Mouse (Mus musculus): ENCODE data around the gene Fbxl5. TPM values are rescaled to one million over a fixed set of nuclear protein-coding genes. Genes with fewer than 3 reads are reported as not detected.

The Fbxl5 gene
- total and polyA plus RNA-seq, 3 experiments, result 20.1 to 39.0 (median 32.6) TPM

- Histone ChIP-seq H3K79me2 (replicated peaks; ENCODE audit: control insufficient read depth, insufficient read depth, low read length) (0 out of 2 replicates have a peak, but pooled peaks cover 1% of the 10 kb centered on the region), H3K4me3 (no peak overlapping the region), H3K9ac (ENCODE audit: low read depth, low read length) (no peak overlapping the region), H3K4me1 (ENCODE audit: control insufficient read depth, insufficient read depth, low read length) (no peaks in the 10 kb centered on the region), H3K36me3 (ENCODE audit: control insufficient read depth, insufficient read depth, low read length) (no peaks in the 10 kb centered on the region; the same call in 1 of the 2 replicates), H3K27me3 (ENCODE audit: control insufficient read depth, insufficient read depth, low read length) (no peaks in the 10 kb centered on the region), H3K27ac (no peak overlapping the region)
- TF ChIP-seq POLR2A (IDR thresholded peaks at IDR 0.05; ENCODE audit: insufficient read depth, low read depth, low read length) (no peak), EP300 (IDR thresholded peaks at IDR 0.05; ENCODE audit: insufficient read depth, low read depth, low read length) (no peak), CTCF (IDR thresholded peaks at IDR 0.05) (no peak)
- WGBS, result 84% methylated on average over 4 of the region's 4 CpGs
- intact Hi-C loops (cut with DNase I), result no loop called here
- no peak for DNase-seq
Observed at GRCm38 (mm10) chr5:43748039-43748438, 73.4 kb downstream of the Fbxl5 start.

- H3K79me2 ChIP-seq (replicated peaks; ENCODE audit: control insufficient read depth, insufficient read depth, low read length), result 0 out of 2 replicates have a peak, but pooled peaks cover 1% of the 10 kb centered on the region
- H3K27ac ChIP-seq, result no peak overlapping the region
- H3K4me1 ChIP-seq (ENCODE audit: control insufficient read depth, insufficient read depth, low read length), result no peaks in the 10 kb centered on the region
- H3K36me3 ChIP-seq (ENCODE audit: control insufficient read depth, insufficient read depth, low read length), result peaks cover 3% of the 10 kb centered on the region
- H3K27me3 ChIP-seq (ENCODE audit: control insufficient read depth, insufficient read depth, low read length), result no peaks in the 10 kb centered on the region
- DNase-seq, result no peak
- intact Hi-C loops (cut with DNase I), result no loop called here
- TF ChIP-seq EP300 (IDR thresholded peaks at IDR 0.05; ENCODE audit: insufficient read depth, low read depth, low read length) (no peak), POLR2A (IDR thresholded peaks at IDR 0.05; ENCODE audit: insufficient read depth, low read depth, low read length) (no peak)
- WGBS, result 73% methylated on average over 5 of the region's 5 CpGs
- H3K4me3 ChIP-seq, result no peak overlapping the region
- H3K9ac ChIP-seq (ENCODE audit: low read depth, low read length), result no peak overlapping the region
Observed at GRCm38 (mm10) chr5:43745156-43745555, 76.3 kb downstream of the Fbxl5 start.

GRCm38 (mm10) chr5:43744187-43744586 lies 77.3 kb downstream of the Fbxl5 start:
- TF ChIP-seq POLR2A (IDR thresholded peaks at IDR 0.05; ENCODE audit: insufficient read depth, low read depth, low read length) (no peak), CTCF (IDR thresholded peaks at IDR 0.05) (no peak), EP300 (IDR thresholded peaks at IDR 0.05; ENCODE audit: insufficient read depth, low read depth, low read length) (no peak)
- intact Hi-C loops (cut with DNase I), result no loop called here
- no peak overlapping the region for H3K27ac ChIP-seq
- DNase-seq, result no peak
- WGBS, result 94% methylated on average over 1 of the region's 1 CpGs
- H3K4me3 ChIP-seq, result no peak overlapping the region
- H3K36me3 ChIP-seq (ENCODE audit: control insufficient read depth, insufficient read depth, low read length), result peaks cover 3% of the 10 kb centered on the region
- H3K27me3 ChIP-seq (ENCODE audit: control insufficient read depth, insufficient read depth, low read length), result no peaks in the 10 kb centered on the region
- no peaks in the 10 kb centered on the region for H3K4me1 ChIP-seq (ENCODE audit: control insufficient read depth, insufficient read depth, low read length)
- no peaks in the 10 kb centered on the region for H3K79me2 ChIP-seq (replicated peaks; ENCODE audit: control insufficient read depth, insufficient read depth, low read length)
- no peak overlapping the region for H3K9ac ChIP-seq (ENCODE audit: low read depth, low read length)

- Histone ChIP-seq H3K4me1 (ENCODE audit: control insufficient read depth, insufficient read depth, low read length) (no peaks in the 10 kb centered on the region), H3K27ac (no peak overlapping the region), H3K9ac (ENCODE audit: low read depth, low read length) (no peak overlapping the region), H3K36me3 (ENCODE audit: control insufficient read depth, insufficient read depth, low read length) (no peaks in the 10 kb centered on the region), H3K79me2 (replicated peaks; ENCODE audit: control insufficient read depth, insufficient read depth, low read length) (no peaks in the 10 kb centered on the region), H3K4me3 (no peak overlapping the region), H3K27me3 (ENCODE audit: control insufficient read depth, insufficient read depth, low read length) (no peaks in the 10 kb centered on the region)
- no peak for DNase-seq
- intact Hi-C loops (cut with DNase I), result no loop called here
- WGBS, result 87% methylated on average over 8 of the region's 8 CpGs
- TF ChIP-seq POLR2A (IDR thresholded peaks at IDR 0.05; ENCODE audit: insufficient read depth, low read depth, low read length) (no peak), CTCF (IDR thresholded peaks at IDR 0.05) (no peak), EP300 (IDR thresholded peaks at IDR 0.05; ENCODE audit: insufficient read depth, low read depth, low read length) (no peak)
Observed at GRCm38 (mm10) chr5:43732381-43732780, 89.1 kb downstream of the Fbxl5 start.

GRCm38 (mm10) chr5:43728375-43729165 lies 92.9 kb downstream of the Fbxl5 start:
- no peak for DNase-seq
- Histone ChIP-seq H3K27me3 (ENCODE audit: control insufficient read depth, insufficient read depth, low read length) (no peaks in the 10 kb centered on the region), H3K36me3 (ENCODE audit: control insufficient read depth, insufficient read depth, low read length) (no peaks in the 10 kb centered on the region; the same call in 1 of the 2 replicates), H3K79me2 (replicated peaks; ENCODE audit: control insufficient read depth, insufficient read depth, low read length) (no peaks in the 10 kb centered on the region), H3K27ac (no peak overlapping the region), H3K9ac (ENCODE audit: low read depth, low read length) (no peak overlapping the region), H3K4me3 (no peak overlapping the region), H3K4me1 (ENCODE audit: control insufficient read depth, insufficient read depth, low read length) (no peaks in the 10 kb centered on the region)
- intact Hi-C loops (cut with DNase I), result no loop called here
- TF ChIP-seq CTCF (IDR thresholded peaks at IDR 0.05) (no peak), POLR2A (IDR thresholded peaks at IDR 0.05; ENCODE audit: insufficient read depth, low read depth, low read length) (no peak), EP300 (IDR thresholded peaks at IDR 0.05; ENCODE audit: insufficient read depth, low read depth, low read length) (no peak)
- WGBS, result 52% methylated on average over 11 of the region's 11 CpGs

GRCm38 (mm10) chr5:43723830-43724229 lies 97.6 kb downstream of the Fbxl5 start:
- 90% methylated on average over 7 of the region's 7 CpGs for WGBS
- TF ChIP-seq EP300 (IDR thresholded peaks at IDR 0.05; ENCODE audit: insufficient read depth, low read depth, low read length) (no peak), POLR2A (IDR thresholded peaks at IDR 0.05; ENCODE audit: insufficient read depth, low read depth, low read length) (no peak)
- Histone ChIP-seq H3K27me3 (ENCODE audit: control insufficient read depth, insufficient read depth, low read length) (no peaks in the 10 kb centered on the region), H3K4me1 (ENCODE audit: control insufficient read depth, insufficient read depth, low read length) (no peaks in the 10 kb centered on the region), H3K36me3 (ENCODE audit: control insufficient read depth, insufficient read depth, low read length) (no peaks in the 10 kb centered on the region; the same call in 1 of the 2 replicates), H3K4me3 (no peak overlapping the region), H3K9ac (ENCODE audit: low read depth, low read length) (no peak overlapping the region), H3K79me2 (replicated peaks; ENCODE audit: control insufficient read depth, insufficient read depth, low read length) (no peaks in the 10 kb centered on the region), H3K27ac (no peak overlapping the region)
- no peak for DNase-seq
- intact Hi-C loops (cut with DNase I), result no loop called here
